Mouse (Mus musculus) yolk sac, embryonic 10.5 days (tissue): ENCODE results near the gene Srebf1.

Experiments used
- DNase-seq: peaks from one replicate; pipeline ENCODE4 v3.0.0-alpha.2; 2017; ENCODE audit warnings: low spot score

Srebf1 gene

GRCm38 (mm10) chr11:60176975-60177657 lies 45.3 kb downstream of the Srebf1 start:
- no peak for DNase-seq

GRCm38 (mm10) chr11:60176182-60176974 lies 46.0 kb downstream of the Srebf1 start:
- DNase-seq, result peak; percentile 81

GRCm38 (mm10) chr11:60175371-60176181 lies 46.8 kb downstream of the Srebf1 start:
- peak; percentile 64 for DNase-seq

- no peak for DNase-seq
Measured at GRCm38 (mm10) chr11:60173606-60174184, 48.7 kb downstream of the Srebf1 start.

- DNase-seq, result no peak
Measured at GRCm38 (mm10) chr11:60172074-60172473, 50.3 kb downstream of the Srebf1 start.

GRCm38 (mm10) chr11:60168780-60169179 lies 53.6 kb downstream of the Srebf1 start:
- DNase-seq, result no peak

- DNase-seq, result no peak
Measured at GRCm38 (mm10) chr11:60165076-60165475, 57.3 kb downstream of the Srebf1 start.

- no peak for DNase-seq
Measured at GRCm38 (mm10) chr11:60164450-60164849, 57.9 kb downstream of the Srebf1 start.

GRCm38 (mm10) chr11:60163362-60163761 lies 59.0 kb downstream of the Srebf1 start:
- no peak for DNase-seq

GRCm38 (mm10) chr11:60162547-60162946 lies 59.8 kb downstream of the Srebf1 start:
- no peak for DNase-seq

- DNase-seq, result no peak
Measured at GRCm38 (mm10) chr11:60161146-60161874, 61.1 kb downstream of the Srebf1 start.

GRCm38 (mm10) chr11:60160454-60161114 lies 61.8 kb downstream of the Srebf1 start:
- no peak for DNase-seq

- DNase-seq, result no peak
Measured at GRCm38 (mm10) chr11:60159955-60160354, 62.4 kb downstream of the Srebf1 start.

- DNase-seq, result no peak
Measured at GRCm38 (mm10) chr11:60158271-60158670, 64.1 kb downstream of the Srebf1 start.

- no peak for DNase-seq
Measured at GRCm38 (mm10) chr11:60155690-60156089, 66.7 kb downstream of the Srebf1 start.

GRCm38 (mm10) chr11:60153936-60154335 lies 68.4 kb downstream of the Srebf1 start:
- DNase-seq, result no peak

- DNase-seq, result no peak
Measured at GRCm38 (mm10) chr11:60152339-60152738, 70.0 kb downstream of the Srebf1 start.

GRCm38 (mm10) chr11:60150677-60151076 lies 71.7 kb downstream of the Srebf1 start:
- no peak for DNase-seq
